Mouse (Mus musculus): ENCODE data around the gene Rpl37a.

- TF ChIP-seq POLR2A (IDR thresholded peaks at IDR 0.05; ENCODE audit: insufficient read depth, low read length) (no peak), CTCF (IDR thresholded peaks at IDR 0.05; ENCODE audit: low read depth, low read length) (no peak), EP300 (IDR thresholded peaks at IDR 0.05; ENCODE audit: insufficient read depth, low read depth, low read length) (no peak)
Observed at GRCm38 (mm10) chr1:72716926-72717325, 5.8 kb downstream of the Rpl37a start.

Data from ES-Bruce4 (cell line).